Mouse (Mus musculus): Measurements from ENCODE around the gene Mpl. TPM values are rescaled to one million over a fixed set of nuclear protein-coding genes. Genes with fewer than 3 reads are reported as not detected.

Mpl gene
- polyA plus RNA-seq, 1 experiment from 2014 or later = 0.39 TPM

Other genes with a start within 250 kb of the Mpl start
- 32.2 and 33.7 TPM in 2 replicates for gene Ptprf, start 166.1 kb downstream of the Mpl start, polyA plus RNA-seq (2015; fragmentation: Nextera tagmentation; extraction: Ambion mirVana)
- gene Szt2, start 48.2 kb downstream of the Mpl start, polyA plus RNA-seq (2015; fragmentation: Nextera tagmentation; extraction: Ambion mirVana) = 5.4 and 8.4 TPM in 2 replicates
- 103 and 109 TPM in 2 replicates for gene Med8, start 48.2 kb downstream of the Mpl start, polyA plus RNA-seq (2015; fragmentation: Nextera tagmentation; extraction: Ambion mirVana)
- gene Elovl1, start 29.4 kb downstream of the Mpl start, polyA plus RNA-seq (2015; fragmentation: Nextera tagmentation; extraction: Ambion mirVana) = 47.4 and 50.9 TPM in 2 replicates
- 241 and 247 TPM in 2 replicates for gene Cdc20, start 20.2 kb downstream of the Mpl start, polyA plus RNA-seq (2015; fragmentation: Nextera tagmentation; extraction: Ambion mirVana)
- gene Tie1, start 32.5 kb upstream of the Mpl start, polyA plus RNA-seq (2015; fragmentation: Nextera tagmentation; extraction: Ambion mirVana) = 6.2 and 8.2 TPM in 2 replicates
- gene 2610528J11Rik, start 69.5 kb upstream of the Mpl start, polyA plus RNA-seq (2015; fragmentation: Nextera tagmentation; extraction: Ambion mirVana) = 3.0 TPM in 2 replicates
- gene Tmem125, start 86.5 kb upstream of the Mpl start, polyA plus RNA-seq (2015; fragmentation: Nextera tagmentation; extraction: Ambion mirVana) = 0.60 and 1.1 TPM in 2 replicates
- gene Cfap57, start 163.3 kb upstream of the Mpl start, polyA plus RNA-seq (2015; fragmentation: Nextera tagmentation; extraction: Ambion mirVana) = 0.14 and 0.15 TPM in 2 replicates
- gene Ebna1bp2, start 163.3 kb upstream of the Mpl start, polyA plus RNA-seq (2015; fragmentation: Nextera tagmentation; extraction: Ambion mirVana) = 209 and 229 TPM in 2 replicates
- gene Olfr62, start 201.4 kb upstream of the Mpl start, polyA plus RNA-seq (2015; fragmentation: Nextera tagmentation; extraction: Ambion mirVana) = not detected in 2 replicates
- not detected in 2 replicates for gene Olfr1342, start 235.2 kb upstream of the Mpl start, polyA plus RNA-seq (2015; fragmentation: Nextera tagmentation; extraction: Ambion mirVana)
- gene Olfr1341, start 246.0 kb upstream of the Mpl start, polyA plus RNA-seq (2015; fragmentation: Nextera tagmentation; extraction: Ambion mirVana) = not detected in 2 replicates

Data from thymus, postnatal 0 days (tissue).